Mouse (Mus musculus) midbrain, embryonic 13.5 days (tissue): ENCODE results near the gene Acin1. TPM values are rescaled to one million over a fixed set of nuclear protein-coding genes. Genes with fewer than 3 reads are reported as not detected.

ENCODE experiments used
- ATAC-seq: fragments of 200-750 bp; cut with Nextera tagmentation; 2 replicates; pipeline ENCODE4 v1.8.0; 2017; ENCODE audit warnings: mild to moderate bottlenecking, moderate TSS enrichment, moderate library complexity
- H3K27ac ChIP-seq: fragments of 300-500 bp; sonication (generic); 2 replicates; pipeline ENCODE4 v1.5.1; 2015; ENCODE audit warnings: inconsistent platforms, mild to moderate bottlenecking, moderate library complexity
- H3K27me3 ChIP-seq: fragments of 300-500 bp; sonication (generic); 2 replicates; pipeline ENCODE4 v1.6.1; 2015; ENCODE audit warnings: mild to moderate bottlenecking, inconsistent platforms
- H3K36me3 ChIP-seq: fragments of 300-500 bp; sonication (generic); 2 replicates; pipeline ENCODE4 v1.6.1; 2015; ENCODE audit warnings: mild to moderate bottlenecking, inconsistent platforms
- H3K4me1 ChIP-seq: fragments of 300-500 bp; sonication (generic); replicated peaks from 2 replicates; pipeline ENCODE4 v1.6.1; 2015; ENCODE audit warnings: inconsistent platforms
- H3K4me2 ChIP-seq: fragments of 300-500 bp; sonication (generic); replicated peaks from 2 replicates; pipeline ENCODE4 v1.6.1; 2015; ENCODE audit warnings: moderate library complexity, mild to moderate bottlenecking, inconsistent platforms
- H3K4me3 ChIP-seq: fragments of 300-500 bp; sonication (generic); replicated peaks from 2 replicates; pipeline ENCODE4 v1.5.1; 2015; ENCODE audit warnings: mild to moderate bottlenecking, inconsistent platforms
- H3K9ac ChIP-seq: fragments of 300-500 bp; sonication (generic); replicated peaks from 2 replicates; pipeline ENCODE4 v1.6.1; 2015; ENCODE audit warnings: mild to moderate bottlenecking, inconsistent platforms
- H3K9me3 ChIP-seq: fragments of 300-500 bp; sonication (generic); 2 replicates; pipeline ENCODE4 v1.6.1; 2016; ENCODE audit warnings: mild to moderate bottlenecking, inconsistent platforms
- WGBS: fragments of 180-500 bp; shearing (Covaris S2); methylation state at CpG from one replicate; pipeline ENCODE4 v1.1.7; 2015; 5-methylcytosine and 5-hydroxymethylcytosine counted together
- polyA plus RNA-seq: library from polyadenylated mRNA; unstranded; fragments of >200 nt; fragmentation: Nextera tagmentation; extraction: Ambion mirVana; gene quantifications from 2 replicates; pipeline ENCODE4 v1.2.1, GENCODE M21; 2015

Gene Acin1
- polyA plus RNA-seq, 1 experiment from 2014 or later = 187 TPM

GRCm38 (mm10) chr14:54695042-54695441, 8.3 kb upstream of the Acin1 start:
- Histone ChIP-seq H3K4me1 (no peaks in the 10 kb centered on the region), H3K9me3 (no peaks in the 10 kb centered on the region), H3K27me3 (no peaks in the 10 kb centered on the region), H3K9ac (no peak overlapping the region), H3K27ac (no peak overlapping the region), H3K36me3 (peaks cover 32% of the 10 kb centered on the region), H3K4me2 (no peak overlapping the region), H3K4me3 (no peak overlapping the region)
- 90% methylated on average over 6 of the region's 6 CpGs for WGBS
- ATAC-seq = no peak

DNA sequence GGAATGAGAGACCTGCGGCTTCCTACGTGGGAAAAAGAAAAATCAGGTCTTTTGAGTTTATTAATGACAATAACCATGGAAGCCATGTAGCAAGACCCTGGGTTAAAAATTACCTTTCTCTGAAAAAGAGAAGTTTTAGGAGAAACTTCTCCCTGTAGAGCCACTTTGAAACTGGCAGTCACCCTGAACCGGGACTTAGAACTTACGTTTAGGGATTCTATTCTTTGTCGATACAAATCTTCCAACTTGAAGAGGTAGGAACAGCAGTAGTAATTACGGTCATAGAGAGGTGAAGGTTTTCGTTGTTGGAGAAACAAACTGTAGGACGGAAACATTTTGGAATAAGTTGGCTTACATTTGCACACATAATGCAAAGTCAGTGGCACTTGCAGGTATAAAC, 520 bp upstream of the Acin1 start:
- ATAC-seq = no peak
- WGBS = 9% methylated on average over 8 of the region's 8 CpGs
- Histone ChIP-seq H3K4me1 (peaks cover 48% of the 10 kb centered on the region), H3K9ac (peak overlapping the region; percentile 77), H3K9me3 (no peaks in the 10 kb centered on the region), H3K27me3 (no peaks in the 10 kb centered on the region), H3K36me3 (peaks cover 37% of the 10 kb centered on the region), H3K4me2 (peak overlapping the region; percentile 68), H3K27ac (peak overlapping the region; percentile 48; the same call in 1 of the 2 replicates), H3K4me3 (peak overlapping the region; percentile 74)

DNA sequence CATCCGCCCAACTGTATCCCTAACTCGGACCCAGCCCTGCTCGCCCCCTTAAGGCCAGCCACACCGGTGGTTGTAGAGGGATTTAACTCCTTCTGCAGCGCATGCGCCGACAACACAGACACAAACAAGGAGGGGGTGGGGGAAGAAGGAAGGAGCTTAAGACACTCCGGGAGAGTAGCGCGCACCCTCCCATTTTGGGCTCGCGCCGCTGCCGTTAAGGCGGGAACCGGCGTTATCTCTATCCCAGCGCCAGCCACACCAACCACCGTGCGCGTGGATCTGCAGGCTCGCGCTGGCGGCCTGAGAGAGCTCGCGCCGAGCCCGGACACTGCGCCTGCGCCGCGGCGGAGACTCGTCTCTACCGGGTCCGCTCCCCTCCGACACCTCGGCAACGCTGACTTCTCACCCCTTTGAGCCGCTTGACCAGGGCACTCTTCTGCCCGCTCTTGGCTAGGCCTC, 639 bp downstream of the Acin1 start, which contains the start of gene 1700123O20Rik:
Gene 1700123O20Rik (plus strand): TSS at position 154 of the 459 bp plus-strand sequence.
- ATAC-seq = peak; percentile 74
- peak within 1 kb of the TSS; percentile 95 for H3K27ac ChIP-seq
- peak within 1 kb of the TSS; percentile 92 for H3K9ac ChIP-seq
- peak within 1 kb of the TSS; percentile 74 for H3K4me3 ChIP-seq
- peaks cover 48% of the 10 kb centered on the region for H3K4me1 ChIP-seq
- H3K9me3 ChIP-seq = no peaks in the 10 kb centered on the region
- WGBS = under 1% methylated on average over 29 of the region's 41 CpGs
- H3K36me3 ChIP-seq = peaks cover 40% of the 10 kb centered on the region
- peak within 1 kb of the TSS; percentile 82 for H3K4me2 ChIP-seq
- no peaks in the 10 kb centered on the region for H3K27me3 ChIP-seq

DNA sequence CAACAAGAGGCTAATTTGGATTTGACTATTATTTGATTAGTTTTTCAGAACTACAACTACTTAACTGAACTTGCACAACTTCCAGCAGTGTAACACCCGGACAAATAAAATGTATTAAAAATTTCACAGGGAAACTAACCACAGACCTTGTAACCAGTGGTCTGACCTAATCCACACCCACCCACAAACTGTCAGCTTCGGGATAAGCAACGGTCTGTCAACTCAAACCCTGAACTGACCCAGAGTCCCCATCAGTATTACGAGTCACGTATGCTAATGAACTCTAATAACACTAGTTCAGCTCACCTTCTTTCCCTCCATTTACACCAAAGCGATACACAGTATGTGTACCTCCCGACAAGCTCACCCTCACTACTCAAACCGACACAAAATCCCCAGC, 1.3 kb downstream of the Acin1 start:
- H3K4me1 ChIP-seq = peaks cover 48% of the 10 kb centered on the region
- peak overlapping the region; percentile 74 for H3K4me3 ChIP-seq
- peak overlapping the region; percentile 92 for H3K9ac ChIP-seq
- H3K36me3 ChIP-seq = peaks cover 38% of the 10 kb centered on the region
- peak overlapping the region; percentile 95 for H3K27ac ChIP-seq
- 12% methylated on average over 8 of the region's 8 CpGs for WGBS
- peak; percentile 5 for ATAC-seq
- H3K9me3 ChIP-seq = no peaks in the 10 kb centered on the region
- H3K27me3 ChIP-seq = no peaks in the 10 kb centered on the region
- H3K4me2 ChIP-seq = peak overlapping the region; percentile 82

- Histone ChIP-seq H3K27me3 (no peaks in the 10 kb centered on the region), H3K36me3 (peaks cover 45% of the 10 kb centered on the region), H3K9me3 (no peaks in the 10 kb centered on the region), H3K27ac (no peak overlapping the region), H3K9ac (no peak overlapping the region), H3K4me1 (peaks cover 30% of the 10 kb centered on the region), H3K4me3 (no peak overlapping the region), H3K4me2 (no peak overlapping the region)
- ATAC-seq = no peak
- WGBS = 89% methylated on average over 3 of the region's 3 CpGs
These were observed 4.3 kb downstream of the Acin1 start for GRCm38 (mm10) chr14:54682396-54682795.

- Histone ChIP-seq H3K27me3 (no peaks in the 10 kb centered on the region), H3K36me3 (peaks cover 70% of the 10 kb centered on the region), H3K9ac (no peak overlapping the region), H3K4me1 (peaks cover 11% of the 10 kb centered on the region), H3K4me3 (no peak overlapping the region), H3K27ac (no peak overlapping the region), H3K4me2 (no peak overlapping the region), H3K9me3 (no peaks in the 10 kb centered on the region)
- ATAC-seq = no peak
- WGBS = 87% methylated on average over 16 of the region's 16 CpGs
These were observed 8.0 kb downstream of the Acin1 start for GRCm38 (mm10) chr14:54678657-54679304.

GRCm38 (mm10) chr14:54676290-54676689, 10.4 kb downstream of the Acin1 start:
- H3K27ac ChIP-seq = no peak overlapping the region
- H3K36me3 ChIP-seq = peaks cover 79% of the 10 kb centered on the region
- H3K9me3 ChIP-seq = no peaks in the 10 kb centered on the region
- H3K4me2 ChIP-seq = no peak overlapping the region
- H3K4me3 ChIP-seq = no peak overlapping the region
- no peak for ATAC-seq
- WGBS = 90% methylated on average over 5 of the region's 5 CpGs
- H3K9ac ChIP-seq = no peak overlapping the region
- no peaks in the 10 kb centered on the region for H3K4me1 ChIP-seq
- no peaks in the 10 kb centered on the region for H3K27me3 ChIP-seq

DNA sequence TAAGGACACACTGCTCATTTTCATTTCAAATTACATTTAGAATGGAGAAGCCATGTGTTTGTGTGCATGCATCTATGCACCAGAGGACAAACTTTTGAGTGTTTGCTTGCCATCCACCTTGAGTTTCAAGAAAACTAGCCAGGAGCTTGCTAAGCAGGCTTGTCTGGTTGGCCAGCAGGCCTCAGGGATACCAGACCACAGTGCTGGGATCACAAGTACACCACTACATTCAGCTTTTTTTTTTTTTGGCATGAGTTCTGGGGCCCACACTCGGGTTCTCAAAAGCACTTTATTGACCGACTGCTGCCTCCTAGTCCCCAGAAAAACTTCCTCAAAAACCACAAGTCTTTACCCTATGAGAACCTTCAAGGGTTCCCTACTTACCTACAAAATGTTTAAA, 12.4 kb downstream of the Acin1 start:
- peaks cover 74% of the 10 kb centered on the region for H3K36me3 ChIP-seq
- H3K9me3 ChIP-seq = no peaks in the 10 kb centered on the region
- no peak overlapping the region for H3K9ac ChIP-seq
- H3K4me3 ChIP-seq = no peak overlapping the region
- H3K4me1 ChIP-seq = no peaks in the 10 kb centered on the region
- H3K4me2 ChIP-seq = no peak overlapping the region
- H3K27ac ChIP-seq = no peak overlapping the region
- ATAC-seq = no peak
- H3K27me3 ChIP-seq = no peaks in the 10 kb centered on the region
- WGBS = 82% methylated on average over 2 of the region's 2 CpGs

DNA sequence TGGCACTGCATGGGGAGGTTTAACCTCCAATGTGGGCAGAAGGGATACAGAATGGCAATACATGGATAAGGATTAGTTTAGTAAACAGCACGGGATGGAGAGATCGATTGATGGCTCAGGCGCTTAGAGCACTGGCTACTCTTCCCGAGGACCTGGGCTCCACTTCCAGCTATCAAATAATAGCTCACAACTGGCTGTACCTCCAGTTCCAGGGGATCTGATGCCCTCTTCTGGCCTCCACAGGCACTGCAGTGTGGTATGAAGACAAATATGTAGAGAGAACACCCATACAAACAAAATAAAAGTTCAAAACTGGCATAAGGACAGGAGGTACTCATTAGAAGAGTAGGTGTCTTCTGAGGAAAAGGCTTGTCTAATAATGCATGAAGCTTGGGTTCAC, 17.4 kb downstream of the Acin1 start:
- Histone ChIP-seq H3K27me3 (no peaks in the 10 kb centered on the region), H3K9ac (no peak overlapping the region), H3K9me3 (no peaks in the 10 kb centered on the region), H3K4me1 (no peaks in the 10 kb centered on the region), H3K4me3 (no peak overlapping the region), H3K4me2 (no peak overlapping the region), H3K27ac (no peak overlapping the region), H3K36me3 (peaks cover 80% of the 10 kb centered on the region)
- ATAC-seq = no peak
- 74% methylated on average over 4 of the region's 4 CpGs for WGBS

GRCm38 (mm10) chr14:54664477-54665222, 22.1 kb downstream of the Acin1 start:
- no peak for ATAC-seq
- Histone ChIP-seq H3K27me3 (no peaks in the 10 kb centered on the region), H3K4me2 (no peak overlapping the region), H3K4me1 (no peaks in the 10 kb centered on the region), H3K9ac (no peak overlapping the region), H3K4me3 (no peak overlapping the region), H3K9me3 (no peaks in the 10 kb centered on the region), H3K36me3 (peaks cover 94% of the 10 kb centered on the region), H3K27ac (no peak overlapping the region)
- WGBS = 95% methylated on average over 10 of the region's 10 CpGs

DNA sequence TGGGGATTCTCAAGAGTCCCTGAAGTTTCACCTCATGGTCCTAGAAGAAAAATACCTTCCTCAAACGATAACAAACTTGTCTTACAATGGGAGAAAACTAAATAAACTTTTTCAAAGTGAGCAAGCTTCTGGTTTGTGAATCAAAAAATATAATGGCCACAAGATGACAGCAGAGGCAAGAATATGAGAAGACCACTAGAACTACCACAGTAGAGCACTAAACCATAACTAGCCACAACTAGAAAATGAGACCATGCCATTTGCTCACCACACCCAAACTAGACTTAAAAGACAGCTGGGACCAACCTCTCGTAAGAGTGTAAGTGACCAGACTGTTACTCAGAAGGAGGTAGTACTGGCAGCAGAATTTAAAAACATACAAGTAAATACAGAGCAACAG, 26.7 kb downstream of the Acin1 start:
- 97% methylated on average over 2 of the region's 2 CpGs for WGBS
- no peak overlapping the region for H3K27ac ChIP-seq

GRCm38 (mm10) chr14:54653496-54653895, 33.2 kb downstream of the Acin1 start:
- 0% methylated on average over 12 of the region's 12 CpGs for WGBS
- no peaks in the 10 kb centered on the region for H3K27me3 ChIP-seq
- H3K27ac ChIP-seq = peak overlapping the region; percentile 86
- H3K36me3 ChIP-seq = peaks cover 61% of the 10 kb centered on the region
- no peaks in the 10 kb centered on the region for H3K9me3 ChIP-seq
- peaks cover 48% of the 10 kb centered on the region for H3K4me1 ChIP-seq
- H3K4me2 ChIP-seq = peak overlapping the region; percentile 94
- peak overlapping the region; percentile 90 for H3K9ac ChIP-seq
- peak overlapping the region; percentile 70 for H3K4me3 ChIP-seq
- ATAC-seq = peak; percentile 90

More for the DNA sequence above, 26.7 kb downstream of the Acin1 start:
- Histone ChIP-seq H3K27me3 (no peaks in the 10 kb centered on the region), H3K36me3 (peaks cover 98% of the 10 kb centered on the region), H3K9ac (no peak overlapping the region), H3K4me1 (no peaks in the 10 kb centered on the region), H3K9me3 (no peaks in the 10 kb centered on the region), H3K4me2 (no peak overlapping the region), H3K4me3 (no peak overlapping the region)
- ATAC-seq = no peak
